In genomic region chr6:142831706-142832105, GRCm38 (mm10) we compare ENCODE assay signal across 27 mouse cellular contexts. TPM values are rescaled to one million over a fixed set of nuclear protein-coding genes. Genes with fewer than 3 reads are reported as not detected.
DNase-seq lines count a peak whose midpoint lies in the region; ATAC-seq and TF ChIP-seq lines count a peak whose summit lies in the region.
"Had no signal": no experiment of that assay in that cellular context is flagged by ENCODE, and none has a peak within 500 bp of the region (broad histone marks: within the 10 kb centered on the region; RNA-seq: fewer than 3 reads in every experiment).

No protein-coding gene starts in this region.

- no peaks in the 10 kb centered on the region for H3K9me3 ChIP-seq in heart, embryonic 10.5 days
- no peaks in the 10 kb centered on the region for H3K9me3 ChIP-seq in MEL (replicated peaks; ENCODE audit: insufficient read depth, low read length)
- H3K9me3 ChIP-seq in liver, embryonic 12.5 days (replicated peaks) = no peaks in the 10 kb centered on the region
- no peaks in the 10 kb centered on the region for H3K9me3 ChIP-seq in forebrain, embryonic 12.5 days
- H3K9me3 ChIP-seq in forebrain, embryonic 13.5 days (replicated peaks) = no peaks in the 10 kb centered on the region
- H3K9me3 ChIP-seq: forebrain, embryonic 15.5 days; heart, embryonic 15.5 days; hindbrain, embryonic 13.5 days; limb, embryonic 13.5 days; liver, embryonic 15.5 days; lung, embryonic 15.5 days; midbrain, embryonic 10.5 days; neural tube, embryonic 12.5 days had no signal

- H3K79me2 ChIP-seq in MEL (ENCODE audit: control insufficient read depth, insufficient read depth, low read length, poor library complexity) = no peaks in the 10 kb centered on the region

- no peak for TF ChIP-seq EP300 in MEL (IDR thresholded peaks at IDR 0.05; ENCODE audit: low read depth in 1 of 2, low read length in 2 of 2)

- no peak overlapping the region for H3K9ac ChIP-seq in MEL (ENCODE audit: control insufficient read depth, low read depth, low read length, poor library complexity, severe bottlenecking)
- H3K9ac ChIP-seq in liver, embryonic 12.5 days = no peak overlapping the region
- H3K9ac ChIP-seq in forebrain, embryonic 12.5 days = no peak overlapping the region
- no peak overlapping the region for H3K9ac ChIP-seq in forebrain, embryonic 13.5 days
- H3K9ac ChIP-seq: forebrain, embryonic 15.5 days; heart, embryonic 15.5 days; hindbrain, embryonic 13.5 days; limb, embryonic 13.5 days; liver, embryonic 15.5 days; lung, embryonic 15.5 days; neural tube, embryonic 12.5 days had no signal

- no peak overlapping the region for H3K27ac ChIP-seq in heart, embryonic 10.5 days
- H3K27ac ChIP-seq in MEL (ENCODE audit: control insufficient read depth, low read depth, low read length) = no peak overlapping the region
- H3K27ac ChIP-seq in liver, embryonic 12.5 days = no peak overlapping the region
- no peak overlapping the region for H3K27ac ChIP-seq in thymus, adult 2 months (ENCODE audit: control insufficient read depth, insufficient read depth, low read length)
- H3K27ac ChIP-seq in forebrain, embryonic 12.5 days = no peak overlapping the region
- H3K27ac ChIP-seq in forebrain, embryonic 13.5 days = no peak overlapping the region
- H3K27ac ChIP-seq: forebrain, embryonic 15.5 days; heart, embryonic 15.5 days; hindbrain, embryonic 13.5 days; kidney, postnatal 0 days; limb, embryonic 13.5 days; liver, embryonic 15.5 days; lung, embryonic 15.5 days; midbrain, embryonic 10.5 days; neural tube, embryonic 12.5 days had no signal

- no peak overlapping the region for H3K4me3 ChIP-seq in heart, embryonic 10.5 days
- H3K4me3 ChIP-seq in MEL (ENCODE audit: control insufficient read depth in 1 of 2, insufficient read depth in 1 of 2, low read depth in 2 of 2, low read length in 2 of 2) = no peak overlapping the region
- H3K4me3 ChIP-seq in liver, embryonic 12.5 days = no peak overlapping the region
- no peak overlapping the region for H3K4me3 ChIP-seq in thymus, adult 2 months (ENCODE audit: control insufficient read depth, insufficient read depth, low read length)
- H3K4me3 ChIP-seq in forebrain, embryonic 12.5 days (replicated peaks) = no peak overlapping the region
- H3K4me3 ChIP-seq in forebrain, embryonic 13.5 days = no peak overlapping the region
- H3K4me3 ChIP-seq: forebrain, embryonic 15.5 days; heart, embryonic 15.5 days; hindbrain, embryonic 13.5 days; limb, embryonic 13.5 days; liver, embryonic 15.5 days; lung, embryonic 15.5 days; midbrain, embryonic 10.5 days; myocyte; neural tube, embryonic 12.5 days had no signal

- no peak for TF ChIP-seq CTCF in MEL (IDR thresholded peaks at IDR 0.05 in 2 of 3, conservative IDR thresholded peaks at IDR 0.05 in 1 of 3; ENCODE audit: control insufficient read depth in 1 of 3, insufficient read depth in 1 of 3, low read depth in 2 of 3, low read length in 3 of 3, poor library complexity in 1 of 3, severe bottlenecking in 1 of 3)
- no peak for TF ChIP-seq CTCF in thymus, adult 2 months (IDR thresholded peaks at IDR 0.05; ENCODE audit: borderline replicate concordance, control insufficient read depth, extremely low read depth, insufficient read depth, low read length, poor library complexity)

- H3K4me1 ChIP-seq in heart, embryonic 10.5 days = peaks cover 23% of the 10 kb centered on the region
- peaks cover 3 to 21% of the 10 kb centered on the region in 2 experiments for H3K4me1 ChIP-seq in MEL (ENCODE audit: control insufficient read depth in 1 of 2, insufficient read depth in 2 of 2, low read length in 2 of 2)
- peaks cover 16% of the 10 kb centered on the region for H3K4me1 ChIP-seq in liver, embryonic 12.5 days
- peaks cover 7% of the 10 kb centered on the region for H3K4me1 ChIP-seq in thymus, adult 2 months (replicated peaks; ENCODE audit: control insufficient read depth, insufficient read depth, low read length)
- H3K4me1 ChIP-seq in forebrain, embryonic 12.5 days = no peaks in the 10 kb centered on the region
- no peaks in the 10 kb centered on the region for H3K4me1 ChIP-seq in forebrain, embryonic 13.5 days
- H3K4me1 ChIP-seq: lung, embryonic 15.5 days had no signal

- TF ChIP-seq POLR2A in MEL (IDR thresholded peaks at IDR 0.05; ENCODE audit: control insufficient read depth in 1 of 2, insufficient read depth in 1 of 2, low read depth in 1 of 2, low read length in 2 of 2, poor library complexity in 1 of 2) = no peak
- no peak for TF ChIP-seq POLR2A in thymus, adult 2 months (IDR thresholded peaks at IDR 0.05; ENCODE audit: control insufficient read depth, extremely low read depth, insufficient read depth, low read length, poor library complexity)

- ATAC-seq in liver, embryonic 12.5 days = peak; percentile 8; the same call in 1 of the 2 replicates
- ATAC-seq in megakaryocyte progenitor cell, adult 5-6 weeks (replicated peaks; ENCODE audit: poor library complexity) = peak; percentile 51
- ATAC-seq in forebrain, embryonic 12.5 days (ENCODE audit: low FRiP score) = no peak
- ATAC-seq in forebrain, embryonic 13.5 days = no peak
- ATAC-seq: forebrain, embryonic 15.5 days had no signal

- H3K4me2 ChIP-seq in liver, embryonic 12.5 days = peak overlapping the region; percentile 33
- no peak overlapping the region for H3K4me2 ChIP-seq in forebrain, embryonic 12.5 days
- no peak overlapping the region for H3K4me2 ChIP-seq in forebrain, embryonic 13.5 days
- H3K4me2 ChIP-seq: forebrain, embryonic 15.5 days; heart, embryonic 15.5 days; hindbrain, embryonic 13.5 days; limb, embryonic 13.5 days; lung, embryonic 15.5 days; neural tube, embryonic 12.5 days had no signal

- H3K27me3 ChIP-seq in heart, embryonic 10.5 days (ENCODE audit: insufficient read depth, poor library complexity, severe bottlenecking) = 0 out of 2 replicates have a peak, but pooled peaks cover 6% of the 10 kb centered on the region
- H3K27me3 ChIP-seq in MEL (ENCODE audit: control insufficient read depth in 1 of 2, insufficient read depth in 2 of 2, low read length in 2 of 2) = no peaks in the 10 kb centered on the region
- H3K27me3 ChIP-seq in liver, embryonic 12.5 days (replicated peaks) = peaks cover 18% of the 10 kb centered on the region; the same call in 1 of the 2 replicates
- no peaks in the 10 kb centered on the region for H3K27me3 ChIP-seq in thymus, adult 2 months (ENCODE audit: control insufficient read depth, insufficient read depth, low read length)
- H3K27me3 ChIP-seq in forebrain, embryonic 12.5 days = no peaks in the 10 kb centered on the region
- no peaks in the 10 kb centered on the region for H3K27me3 ChIP-seq in forebrain, embryonic 13.5 days
- H3K27me3 ChIP-seq: forebrain, embryonic 15.5 days; hindbrain, embryonic 13.5 days; limb, embryonic 13.5 days; neural tube, embryonic 12.5 days had no signal

- no peaks in the 10 kb centered on the region for H3K36me3 ChIP-seq in heart, embryonic 10.5 days
- H3K36me3 ChIP-seq in MEL (ENCODE audit: control insufficient read depth in 1 of 2, insufficient read depth in 2 of 2, low read length in 2 of 2) = peaks cover 0 to 13% of the 10 kb centered on the region in 2 experiments; a peak in 2 of 4 replicates
- H3K36me3 ChIP-seq in liver, embryonic 12.5 days = no peaks in the 10 kb centered on the region
- peaks cover 24% of the 10 kb centered on the region for H3K36me3 ChIP-seq in thymus, adult 2 months (ENCODE audit: control insufficient read depth, insufficient read depth, low read length)
- no peaks in the 10 kb centered on the region; the same call in 1 of the 2 replicates for H3K36me3 ChIP-seq in forebrain, embryonic 12.5 days (replicated peaks)
- H3K36me3 ChIP-seq in forebrain, embryonic 13.5 days (ENCODE audit: poor library complexity, severe bottlenecking) = peaks cover 12% of the 10 kb centered on the region; the same call in 1 of the 2 replicates
- H3K36me3 ChIP-seq: heart, embryonic 15.5 days; limb, embryonic 13.5 days; liver, embryonic 15.5 days; lung, embryonic 15.5 days had no signal

- TF ChIP-seq RAD21 in MEL (IDR thresholded peaks at IDR 0.05; ENCODE audit: low read depth, low read length) = no peak

- DNase-seq in heart, embryonic 10.5 days (ENCODE audit: low spot score) = peak; percentile 45
- no peak for DNase-seq in heart, postnatal 4 days
- peak; percentile 55 for DNase-seq in MEL (ENCODE audit: low read depth, low spot score)
- no peak for DNase-seq in thymus, adult 2 months
- DNase-seq: adrenal gland, postnatal 14 days; cerebellum, adult 11-12 months; cerebellum, postnatal 10 days; gastrocnemius, postnatal 25 days; kidney, adult 8-10 months had no signal

- WGBS in heart, embryonic 10.5 days = 51% methylated on average over 3 of the region's 3 CpGs
- 18% methylated on average over 3 of the region's 3 CpGs for WGBS in liver, embryonic 12.5 days (ENCODE audit: insufficient replicate concordance)
- WGBS in thymus, adult 2 months = 63% methylated on average over 3 of the region's 3 CpGs
- whole genome bisulfite sequencing in forebrain, embryonic 12.5 days = 90% methylated on average over 3 of the region's 3 CpGs
- WGBS in forebrain, embryonic 13.5 days = 87% methylated on average over 3 of the region's 3 CpGs

TF ChIP-seq in MEL, 35 proteins besides CTCF, POLR2A, EP300 and RAD21:
- TF ChIP-seq TAL1 (IDR thresholded peaks at IDR 0.05; ENCODE audit: low read length) (no peak), BHLHE40 (IDR thresholded peaks at IDR 0.05; ENCODE audit: borderline replicate concordance, low read depth, low read length) (no peak), MXI1 (IDR thresholded peaks at IDR 0.05; ENCODE audit: low read depth, low read length) (no peak), JUND (IDR thresholded peaks at IDR 0.05; ENCODE audit: low read depth, low read length) (no peak), ZMIZ1 (IDR thresholded peaks at IDR 0.05; ENCODE audit: low read depth, low read length) (no peak)

RNA-seq across cellular contexts. Expression of gene Sult6b2, which starts 27.4 kb away (rescaled TPM):
- polyA plus RNA-seq in heart, embryonic 10.5 days (2016; fragmentation: Nextera tagmentation; extraction: Ambion mirVana) = 0.06 TPM in 1 of 2 replicates, not detected in the other
- not detected for total RNA-seq in heart, postnatal 4 days (2021)
- total RNA-seq in MEL (2012; rRNA removed) = not detected in 2 replicates
- polyA plus RNA-seq in MEL (2012; ENCODE audit: insufficient read depth in 1 of 2, insufficient read length in 2 of 2, low read depth in 1 of 2, low replicate concordance in 2 of 2, missing spikeins in 1 of 2) = under 1 TPM in 1 of 2 experiments, not detected in 1; 0.07 TPM
- polyA plus RNA-seq in liver, embryonic 12.5 days (2016; fragmentation: Nextera tagmentation; extraction: Ambion mirVana) = 0.06 TPM in 1 of 2 replicates, not detected in the other
- total RNA-seq in megakaryocyte progenitor cell, adult 5-6 weeks (2015) = not detected in 2 replicates
- total RNA-seq in megakaryocyte progenitor cell, adult 5-6 weeks (2017) = not detected in 2 replicates
- 0.08 TPM in 1 of 2 replicates, not detected in the other for polyA plus RNA-seq in thymus, adult 2 months (2012; rRNA removed)
- 0.09 and 0.17 TPM in 2 replicates for polyA plus RNA-seq in forebrain, embryonic 12.5 days (2016; fragmentation: Nextera tagmentation; extraction: Ambion mirVana)
- polyA plus RNA-seq in forebrain, embryonic 13.5 days (2015; fragmentation: Nextera tagmentation; extraction: Ambion mirVana) = not detected in 2 replicates
- total RNA-seq: adrenal gland, postnatal 14 days; gastrocnemius, adult 18-20 months; gastrocnemius, postnatal 25 days; midbrain, postnatal 0 days had no signal
- polyA plus RNA-seq: CD4-positive, CD25-positive, alpha-beta regulatory T cell, adult 4 months; embryonic facial prominence, embryonic 11.5 days; heart, embryonic 15.5 days; kidney, postnatal 0 days; limb, embryonic 13.5 days; lung, embryonic 15.5 days; midbrain, embryonic 10.5 days; myocyte had no signal

Comparison
In these comparisons a context has a peak if more than half of its experiments do, and no peak if none do; other contexts are left out.
1. DNase-seq: peak in heart, embryonic 10.5 days (single experiment) and MEL (single experiment); none in heart, postnatal 4 days (single experiment) and thymus, adult 2 months (single experiment).
2. ATAC-seq: peak in liver, embryonic 12.5 days (single experiment) and megakaryocyte progenitor cell, adult 5-6 weeks (single experiment); none in forebrain, embryonic 12.5 days (single experiment) and forebrain, embryonic 13.5 days (single experiment).